Mouse (Mus musculus) cerebellum, adult 2 months (tissue): ENCODE data around the gene Gal3st3. TPM values are rescaled to one million over a fixed set of nuclear protein-coding genes. Genes with fewer than 3 reads are reported as not detected.
A peak's percentile ranks its signal among the peaks of the same experiment; 100 is the strongest.
"Not testable (repeated sequence)": the region's sequence is repeated elsewhere in the genome, so short reads cannot be mapped to it uniquely, and the experiment has no call there.

ENCODE experiments used
- DNase-seq, 2 experiments: peaks; one replicate each; pipeline ENCODE4 v3.0.0; 2021
- H3K27ac ChIP-seq: fragments of 200-500 bp; 2 replicates; pipeline ENCODE4 v1.5.1; 2012; ENCODE audit warnings: low read length, control low read depth, inconsistent platforms; ENCODE audit not compliant: insufficient read depth
- H3K27me3 ChIP-seq: fragments of 200-500 bp; 2 replicates; pipeline ENCODE4 v1.6.1; 2012; ENCODE audit warnings: inconsistent platforms, mild to moderate bottlenecking, low read length, moderate library complexity; ENCODE audit not compliant: control insufficient read depth, insufficient read depth
- H3K4me1 ChIP-seq: fragments of 200-500 bp; 2 replicates; pipeline ENCODE4 v1.6.1; 2011; ENCODE audit warnings: low read length; ENCODE audit not compliant: control insufficient read depth, insufficient read depth
- H3K4me3 ChIP-seq: fragments of 200-500 bp; replicated peaks from 2 replicates; pipeline ENCODE3; 2011; ENCODE audit warnings: mild to moderate bottlenecking, low read depth, low read length, control low read depth; ENCODE audit not compliant: insufficient read depth
- CTCF ChIP-seq: fragments of 200-500 bp; IDR thresholded peaks from 2 replicates; pipeline ENCODE4 v1.5.1; 2011; ENCODE audit warnings: low read depth, mild to moderate bottlenecking, control low read depth, low read length, moderate library complexity, borderline replicate concordance; ENCODE audit not compliant: insufficient read depth
- POLR2A ChIP-seq: fragments of 200-500 bp; IDR thresholded peaks from 2 replicates; pipeline ENCODE4 v1.6.1; 2011; ENCODE audit warnings: low read length, control low read depth, borderline replicate concordance; ENCODE audit not compliant: insufficient read depth
- WGBS: fragments of 180-500 bp; shearing (Covaris S2); methylation state at CpG from one replicate; pipeline ENCODE4 v1.1.7; 2018; 5-methylcytosine and 5-hydroxymethylcytosine counted together
- polyA plus RNA-seq: library from polyadenylated mRNA; depleted of rRNA; stranded (reverse); fragments of >200 nt; gene quantifications from 2 replicates; pipeline ENCODE4 v1.2.3, GENCODE M21; 2012; rRNA removed

Gal3st3 gene
- polyA plus RNA-seq, 1 experiment: 49.2 TPM

- H3K27ac ChIP-seq: peak overlapping the region; percentile 94
- DNase-seq: peak; percentile 64 to 80
- 3% methylated on average over 34 of the region's 34 CpGs for WGBS
- peak overlapping the region; percentile 95 for H3K4me3 ChIP-seq
- TF ChIP-seq POLR2A (peak; percentile 17; the same call in 1 of the 2 replicates), CTCF (peak; percentile 58; the same call in 1 of the 2 replicates)
- peaks cover 10% of the 10 kb centered on the region for H3K4me1 ChIP-seq
- no peaks in the 10 kb centered on the region for H3K27me3 ChIP-seq
These were observed 50.7 kb downstream of the Gal3st3 start for GRCm38 (mm10) chr19:5348526-5349501.

DNA sequence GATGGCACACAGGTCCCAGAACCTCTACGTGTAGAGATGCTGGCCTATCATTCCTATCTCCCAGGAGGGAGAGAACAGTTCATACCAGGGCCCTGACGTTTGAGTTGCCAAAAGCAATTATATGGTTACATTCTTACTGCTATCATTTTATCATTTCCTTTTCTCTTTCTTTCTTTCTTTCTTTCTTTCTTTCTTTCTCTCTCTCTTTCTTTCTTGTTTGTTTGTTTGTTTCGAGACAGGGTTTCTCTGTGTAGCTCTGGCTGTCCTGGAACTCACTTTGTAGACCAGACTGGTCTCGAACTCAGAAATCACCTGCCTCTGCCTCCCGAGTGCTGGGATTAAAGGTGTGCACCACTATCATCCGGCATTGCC is 51.4 kb downstream of the Gal3st3 start, which contains the start of gene Cst6:
Gene Cst6, minus strand, starts transcription at position 73 of the 372 bp plus-strand sequence.
- H3K27ac ChIP-seq: peak within 1 kb of the TSS; percentile 94
- whole genome bisulfite sequencing: 58% methylated on average over 6 of the region's 6 CpGs
- not testable (repeated sequence) for H3K4me1 ChIP-seq, DNase-seq, H3K27me3 ChIP-seq
- H3K4me3 ChIP-seq: peak within 1 kb of the TSS; percentile 95

GRCm38 (mm10) chr19:5353609-5354008 is 55.5 kb downstream of the Gal3st3 start:
- H3K4me1 ChIP-seq: peaks cover under 1% of the 10 kb centered on the region; the same call in 1 of the 2 replicates
- no peaks in the 10 kb centered on the region for H3K27me3 ChIP-seq
- no peak overlapping the region for H3K4me3 ChIP-seq
- WGBS: 72% methylated on average over 2 of the region's 2 CpGs
- H3K27ac ChIP-seq: no peak overlapping the region
- TF ChIP-seq POLR2A (no peak), CTCF (no peak)
- DNase-seq: no peak

DNA sequence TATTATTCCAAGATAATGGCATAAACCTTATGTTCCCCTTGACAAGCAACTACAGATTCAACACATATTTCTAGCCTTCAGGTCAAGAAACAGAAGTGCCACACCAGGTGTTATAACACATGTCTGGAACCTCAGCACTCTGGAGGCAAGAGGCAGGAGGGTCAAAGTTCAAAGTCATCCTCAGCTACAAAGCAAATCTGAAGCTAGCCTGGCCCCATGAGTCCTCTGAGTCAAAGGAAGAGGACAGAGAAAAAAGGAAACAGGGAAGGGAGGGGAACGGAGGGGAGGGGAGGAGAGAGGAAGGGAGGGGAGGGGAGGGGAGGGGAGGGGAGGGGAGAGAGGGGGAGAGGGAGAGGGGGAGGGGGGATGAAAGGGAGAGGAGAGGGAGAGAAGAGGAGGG is 57.9 kb downstream of the Gal3st3 start:
- no CpG with 5 or more reads among the region's 1 CpGs for WGBS
- H3K4me3 ChIP-seq: no peak overlapping the region
- H3K27me3 ChIP-seq: no peaks in the 10 kb centered on the region
- no peak overlapping the region for H3K27ac ChIP-seq
- no peaks in the 10 kb centered on the region for H3K4me1 ChIP-seq
- TF ChIP-seq CTCF: no peak
- TF ChIP-seq POLR2A: no peak
- DNase-seq: no peak

Other genes starting within 250 kb of the Gal3st3 start
- 2.8 and 3.7 TPM in 2 replicates for gene Rin1, start 247.8 kb upstream of the Gal3st3 start, polyA plus RNA-seq
- gene Cd248, start 230.3 kb upstream of the Gal3st3 start, polyA plus RNA-seq: 4.5 and 4.9 TPM in 2 replicates
- gene Tmem151a, start 212.8 kb upstream of the Gal3st3 start, polyA plus RNA-seq: 84.0 and 102 TPM in 2 replicates
- 98.4 and 103 TPM in 2 replicates for gene Yif1a, start 209.8 kb upstream of the Gal3st3 start, polyA plus RNA-seq
- gene Cnih2, start 199.8 kb upstream of the Gal3st3 start, polyA plus RNA-seq: 89.3 and 90.3 TPM in 2 replicates
- gene Rab1b, start 191.3 kb upstream of the Gal3st3 start, polyA plus RNA-seq: 191 and 195 TPM in 2 replicates
- 318 and 338 TPM in 2 replicates for gene Klc2, start 179.8 kb upstream of the Gal3st3 start, polyA plus RNA-seq
- 26.7 and 28.0 TPM in 2 replicates for gene Pacs1, start 25.2 kb upstream of the Gal3st3 start, polyA plus RNA-seq
- 175 and 181 TPM in 2 replicates for gene Sf3b2, start 2.9 kb upstream of the Gal3st3 start, polyA plus RNA-seq
- not detected in 2 replicates for gene Catsper1, start 37.4 kb downstream of the Gal3st3 start, polyA plus RNA-seq
- gene Cst6, start 51.2 kb downstream of the Gal3st3 start, polyA plus RNA-seq: 15.4 and 19.0 TPM in 2 replicates
- gene Eif1ad, start 68.4 kb downstream of the Gal3st3 start, polyA plus RNA-seq: 28.0 and 30.6 TPM in 2 replicates
- 88.7 and 96.0 TPM in 2 replicates for gene Banf1, start 68.8 kb downstream of the Gal3st3 start, polyA plus RNA-seq
- gene Sart1, start 90.4 kb downstream of the Gal3st3 start, polyA plus RNA-seq: 77.5 and 86.5 TPM in 2 replicates
- gene Tsga10ip, start 104.2 kb downstream of the Gal3st3 start, polyA plus RNA-seq: 0.21 TPM in 1 of 2 replicates, not detected in the other
- 281 and 309 TPM in 2 replicates for gene Drap1, start 126.6 kb downstream of the Gal3st3 start, polyA plus RNA-seq
- 130 and 134 TPM in 2 replicates for gene AI837181, start 126.8 kb downstream of the Gal3st3 start, polyA plus RNA-seq
- not detected in 2 replicates for gene Fosl1, start 149.2 kb downstream of the Gal3st3 start, polyA plus RNA-seq
- 31.0 and 32.5 TPM in 2 replicates for gene Ccdc85b, start 159.6 kb downstream of the Gal3st3 start, polyA plus RNA-seq
- 140 and 146 TPM in 2 replicates for gene Fibp, start 162.3 kb downstream of the Gal3st3 start, polyA plus RNA-seq
- gene Ctsw, start 170.2 kb downstream of the Gal3st3 start, polyA plus RNA-seq: 1.2 and 1.5 TPM in 2 replicates
- gene Efemp2, start 175.6 kb downstream of the Gal3st3 start, polyA plus RNA-seq: 43.3 and 43.4 TPM in 2 replicates
- gene Mus81, start 190.1 kb downstream of the Gal3st3 start, polyA plus RNA-seq: 94.2 and 115 TPM in 2 replicates
- 1,135 and 1,193 TPM in 2 replicates for gene Cfl1, start 192.1 kb downstream of the Gal3st3 start, polyA plus RNA-seq
- 6.7 and 6.8 TPM in 2 replicates for gene 1700020D05Rik, start 205.5 kb downstream of the Gal3st3 start, polyA plus RNA-seq
- 176 and 185 TPM in 2 replicates for gene Snx32, start 212.2 kb downstream of the Gal3st3 start, polyA plus RNA-seq